Mouse (Mus musculus) megakaryocyte, embryonic 14.5 days (primary cell): ENCODE data around the gene Pcdh17.

Experiments used
- FLI1 ChIP-seq: IDR thresholded peaks from 2 replicates; pipeline ENCODE4 v1.6.1; 2012; ENCODE audit warnings: low read length, inconsistent platforms, mixed read lengths
- GATA1 ChIP-seq: IDR thresholded peaks from 3 replicates; pipeline ENCODE4 v1.6.1; 2012; ENCODE audit warnings: mixed read lengths, low read length, inconsistent platforms, borderline replicate concordance

GRCm38 (mm10) chr14:84475491-84475890 is 32.1 kb downstream of the Pcdh17 start:
- no peak for TF ChIP-seq GATA1
- TF ChIP-seq FLI1, result no peak
